ENCODE assay signal across 10 mouse cellular contexts in the genomic region with DNA sequence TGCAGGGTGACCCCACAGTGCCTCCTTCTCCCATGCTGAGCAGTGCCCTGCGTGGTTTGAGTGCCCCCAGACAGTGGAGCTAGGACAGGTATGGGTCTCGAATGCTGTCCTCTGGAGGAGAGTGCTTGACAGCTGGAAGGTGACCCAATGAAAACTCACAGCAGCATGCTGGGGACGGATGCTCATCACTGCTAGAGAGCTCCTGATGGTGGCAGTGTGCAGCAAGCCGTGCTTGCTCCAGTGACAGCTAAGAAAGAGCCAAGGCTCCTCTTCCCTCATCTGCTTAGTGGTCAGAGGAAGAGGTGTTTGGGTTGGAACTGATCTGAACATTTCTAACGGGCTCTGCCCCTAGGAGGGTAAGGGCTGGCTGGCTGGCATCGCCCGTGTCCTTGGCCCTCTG.
DNase-seq lines count a peak whose midpoint lies in the region; ATAC-seq and TF ChIP-seq lines count a peak whose summit lies in the region.
"Had no signal": no experiment of that assay in that cellular context is flagged by ENCODE, and none has a peak within 500 bp of the region (broad histone marks: within the 10 kb centered on the region; RNA-seq: fewer than 3 reads in every experiment).

No protein-coding gene starts in this region.

- TF ChIP-seq CTCF in kidney, adult 2 months (conservative IDR thresholded peaks at IDR 0.05; ENCODE audit: insufficient read depth, insufficient read length, low read depth, low read length), result peak; percentile 53

- no peak for ATAC-seq in granulocyte monocyte progenitor cell, adult 5-6 weeks (replicated peaks; ENCODE audit: poor library complexity, severe bottlenecking)

- TF ChIP-seq POLR2A in kidney, adult 2 months (IDR thresholded peaks at IDR 0.05; ENCODE audit: low read depth, low read length), result no peak

- H3K4me1 ChIP-seq in kidney, adult 2 months (ENCODE audit: control insufficient read depth, insufficient read depth, low read length), result peaks cover 55% of the 10 kb centered on the region

- H3K4me3 ChIP-seq in kidney, adult 2 months (ENCODE audit: insufficient read depth, low read depth, low read length), result no peak overlapping the region
- H3K4me3 ChIP-seq: embryonic facial prominence, embryonic 13.5 days; heart, embryonic 13.5 days had no signal

- peak; percentile 56 to 59 for DNase-seq in cerebellum, postnatal 10 days
- DNase-seq in cerebellum, adult 9-11 months, result no peak
- no peak for DNase-seq in kidney, adult 2 months
- no peak for DNase-seq in kidney, adult 11 months
- DNase-seq in right cerebral cortex, postnatal 10 days (ENCODE audit: low spot score in 2 of 2), result peak; percentile 65 to 67
- DNase-seq in right cerebral cortex, postnatal 14 days, result no peak
- DNase-seq in yolk sac, embryonic 10.5 days (ENCODE audit: low spot score), result no peak

- H3K36me3 ChIP-seq in kidney, adult 2 months (ENCODE audit: control insufficient read depth, insufficient read depth, low read length), result no peaks in the 10 kb centered on the region
- H3K36me3 ChIP-seq: embryonic facial prominence, embryonic 13.5 days; heart, embryonic 13.5 days had no signal

- H3K27me3 ChIP-seq in kidney, adult 2 months (replicated peaks; ENCODE audit: control insufficient read depth, insufficient read depth, low read length), result no peaks in the 10 kb centered on the region
- H3K27me3 ChIP-seq: embryonic facial prominence, embryonic 13.5 days; heart, embryonic 13.5 days had no signal

- H3K27ac ChIP-seq in kidney, adult 2 months (ENCODE audit: insufficient read depth, low read depth, low read length), result no peak overlapping the region
- H3K27ac ChIP-seq: embryonic facial prominence, embryonic 13.5 days; heart, embryonic 13.5 days had no signal

- 38% methylated on average over 7 of the region's 7 CpGs for WGBS in kidney, adult 2 months

Comparison
In these comparisons a context has a peak if more than half of its experiments do, and no peak if none do; other contexts are left out.
1. DNase-seq: peak in cerebellum, postnatal 10 days (2 of 2) and right cerebral cortex, postnatal 10 days (2 of 2); none in cerebellum, adult 9-11 months (single experiment), kidney, adult 2 months (single experiment), kidney, adult 11 months (single experiment), right cerebral cortex, postnatal 14 days (single experiment) and yolk sac, embryonic 10.5 days (single experiment).